Mouse (Mus musculus) hindbrain, embryonic 11.5 days (tissue): ENCODE measurements around the gene Tagln. TPM values are rescaled to one million over a fixed set of nuclear protein-coding genes. Genes with fewer than 3 reads are reported as not detected.
A peak's percentile ranks its signal among the peaks of the same experiment; 100 is the strongest.

Experiments
- ATAC-seq: fragments of 200-750 bp; cut with Nextera tagmentation; 2 replicates; pipeline ENCODE4 v1.8.0; 2017; ENCODE audit warnings: mild to moderate bottlenecking, moderate TSS enrichment, moderate library complexity; ENCODE audit not compliant: low FRiP score
- DNase-seq: peaks from one replicate; pipeline ENCODE4 v3.0.0-alpha.2; 2015; ENCODE audit warnings: low spot score
- H3K27ac ChIP-seq: fragments of 300-500 bp; sonication (generic); 2 replicates; pipeline ENCODE4 v1.5.1; 2014; ENCODE audit warnings: mild to moderate bottlenecking, low read depth, low read length
- H3K27me3 ChIP-seq: fragments of 300-500 bp; sonication (generic); 2 replicates; pipeline ENCODE4 v1.6.1; 2014; ENCODE audit warnings: mild to moderate bottlenecking, low read length, moderate library complexity, mixed read lengths; ENCODE audit not compliant: control insufficient read depth, insufficient read depth
- H3K36me3 ChIP-seq: fragments of 300-500 bp; sonication (generic); 2 replicates; pipeline ENCODE4 v1.6.1; 2014; ENCODE audit warnings: mild to moderate bottlenecking, low read length, moderate library complexity, mixed read lengths; ENCODE audit not compliant: control insufficient read depth, insufficient read depth
- H3K4me1 ChIP-seq: fragments of 300-500 bp; sonication (generic); replicated peaks from 2 replicates; pipeline ENCODE4 v1.6.1; 2014; ENCODE audit warnings: low read length, mixed read lengths; ENCODE audit not compliant: control insufficient read depth, insufficient read depth
- H3K4me2 ChIP-seq: fragments of 300-500 bp; sonication (generic); replicated peaks from 2 replicates; pipeline ENCODE4 v1.6.1; 2014; ENCODE audit warnings: mild to moderate bottlenecking, low read depth, low read length
- H3K4me3 ChIP-seq: fragments of 300-500 bp; sonication (generic); 2 replicates; pipeline ENCODE4 v1.5.1; 2014; ENCODE audit warnings: low read depth, low read length
- H3K9ac ChIP-seq: fragments of 300-500 bp; sonication (generic); 2 replicates; pipeline ENCODE4 v1.6.1; 2014; ENCODE audit warnings: low read depth, low read length
- H3K9me3 ChIP-seq: fragments of 300-500 bp; sonication (generic); 2 replicates; pipeline ENCODE4 v1.6.1; 2016; ENCODE audit warnings: low read length; ENCODE audit not compliant: control insufficient read depth
- WGBS: fragments of 180-500 bp; shearing (Covaris S2); extraction: QIAGEN DNeasy Blood & Tissue Kit; methylation state at CpG from one replicate; pipeline ENCODE4 v1.1.7; 2014; 5-methylcytosine and 5-hydroxymethylcytosine counted together
- polyA plus RNA-seq: library from polyadenylated mRNA; unstranded; fragments of >200 nt; fragmentation: Nextera tagmentation; extraction: Ambion mirVana; gene quantifications from 2 replicates; pipeline ENCODE4 v1.2.1, GENCODE M21; 2014

Tagln gene
- polyA plus RNA-seq, 1 experiment from 2014 or later = 28.8 TPM

- Histone ChIP-seq H3K9me3 (no peaks in the 10 kb centered on the region), H3K27ac (no peak overlapping the region), H3K4me3 (no peak overlapping the region), H3K9ac (no peak overlapping the region), H3K4me1 (no peaks in the 10 kb centered on the region), H3K36me3 (0 out of 2 replicates have a peak, but pooled peaks cover 2% of the 10 kb centered on the region), H3K4me2 (no peak overlapping the region), H3K27me3 (no peaks in the 10 kb centered on the region)
- 92% methylated on average over 16 of the region's 16 CpGs for WGBS
- ATAC-seq = no peak
- no peak for DNase-seq
These were observed 6.6 kb upstream of the Tagln start for GRCm38 (mm10) chr9:45942464-45942863.

- Histone ChIP-seq H3K27ac (no peak overlapping the region), H3K4me1 (no peaks in the 10 kb centered on the region), H3K4me2 (no peak overlapping the region), H3K9ac (no peak overlapping the region), H3K27me3 (no peaks in the 10 kb centered on the region), H3K36me3 (0 out of 2 replicates have a peak, but pooled peaks cover 2% of the 10 kb centered on the region), H3K9me3 (no peaks in the 10 kb centered on the region), H3K4me3 (no peak overlapping the region)
- WGBS = 64% methylated on average over 18 of the region's 18 CpGs
- no peak for ATAC-seq
- DNase-seq = no peak
These were observed 5.6 kb upstream of the Tagln start for GRCm38 (mm10) chr9:45941329-45941888.

GRCm38 (mm10) chr9:45939794-45940193 is 3.9 kb upstream of the Tagln start:
- 0 out of 2 replicates have a peak, but pooled peaks cover 3% of the 10 kb centered on the region for H3K4me1 ChIP-seq
- WGBS = 92% methylated on average over 6 of the region's 6 CpGs
- no peak overlapping the region for H3K4me2 ChIP-seq
- no peak overlapping the region for H3K9ac ChIP-seq
- no peaks in the 10 kb centered on the region for H3K27me3 ChIP-seq
- DNase-seq (no peak), ATAC-seq (no peak)
- H3K27ac ChIP-seq = no peak overlapping the region
- no peaks in the 10 kb centered on the region for H3K9me3 ChIP-seq
- no peak overlapping the region for H3K4me3 ChIP-seq
- H3K36me3 ChIP-seq = 0 out of 2 replicates have a peak, but pooled peaks cover 2% of the 10 kb centered on the region

DNA sequence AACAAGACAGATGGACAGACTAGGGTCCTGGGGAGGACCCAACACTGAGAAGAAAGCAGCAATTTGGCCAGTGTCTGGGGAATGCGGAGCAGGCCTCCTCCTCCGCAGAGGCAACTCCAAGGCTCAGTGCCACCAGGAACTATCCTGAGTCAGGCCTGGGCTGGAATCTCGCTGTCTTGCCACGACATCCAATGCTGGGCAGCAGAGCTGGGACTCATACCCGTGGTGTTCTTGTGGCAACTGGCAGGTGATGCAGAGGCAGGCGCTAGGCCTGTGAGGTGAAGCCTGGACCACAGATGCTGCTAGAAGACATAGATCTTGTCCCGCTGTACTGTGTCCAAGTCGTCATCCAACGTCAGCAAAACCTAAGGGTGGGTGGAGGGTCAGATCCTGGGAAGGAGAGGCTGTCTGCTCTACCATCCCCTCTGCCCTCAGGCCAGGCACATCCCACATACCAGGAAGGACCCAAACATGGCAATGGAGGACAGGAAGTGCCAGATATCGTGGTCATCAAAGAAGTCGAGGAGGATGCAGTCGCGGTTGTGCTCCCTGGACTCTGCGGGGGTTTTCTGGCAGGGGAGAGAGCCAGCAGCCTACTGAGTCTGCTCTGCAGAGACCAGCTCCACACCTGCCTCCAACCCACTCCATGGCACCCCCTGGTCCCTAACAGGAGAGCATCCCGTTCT is 3.2 kb upstream of the Tagln start:
- 0 out of 2 replicates have a peak, but pooled peaks cover 2% of the 10 kb centered on the region for H3K36me3 ChIP-seq

DNA sequence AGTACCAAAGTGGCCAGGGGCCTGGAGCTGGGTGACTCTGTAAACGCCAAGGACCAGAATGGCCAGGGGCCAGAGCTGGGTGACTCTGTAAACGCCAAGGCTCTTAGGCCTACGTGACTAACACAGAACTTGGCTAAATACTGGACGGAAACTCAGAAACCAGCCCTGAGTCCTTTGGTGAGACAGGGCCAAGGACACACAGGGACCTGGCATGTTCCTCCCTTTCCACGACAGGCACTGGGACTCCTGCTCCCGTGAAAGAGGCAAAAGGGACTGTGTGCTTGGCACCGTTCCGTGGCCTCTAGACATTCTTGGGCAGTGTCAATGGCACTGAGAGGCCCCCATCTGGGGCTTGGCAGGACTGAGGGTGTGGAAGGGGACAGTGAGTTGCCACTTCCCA is 2.2 kb upstream of the Tagln start:
- H3K27me3 ChIP-seq = no peaks in the 10 kb centered on the region
- H3K4me2 ChIP-seq = no peak overlapping the region
- ATAC-seq = no peak
- 0 out of 2 replicates have a peak, but pooled peaks cover 2% of the 10 kb centered on the region for H3K36me3 ChIP-seq
- H3K9ac ChIP-seq = no peak overlapping the region
- 0 out of 2 replicates have a peak, but pooled peaks cover 3% of the 10 kb centered on the region for H3K4me1 ChIP-seq
- no peaks in the 10 kb centered on the region for H3K9me3 ChIP-seq
- WGBS = 91% methylated on average over 8 of the region's 8 CpGs
- no peak overlapping the region for H3K27ac ChIP-seq
- no peak for DNase-seq
- H3K4me3 ChIP-seq = no peak overlapping the region

More for the DNA sequence above, 3.2 kb upstream of the Tagln start:
- Histone ChIP-seq H3K4me3 (no peak overlapping the region), H3K27me3 (no peaks in the 10 kb centered on the region), H3K9ac (no peak overlapping the region), H3K27ac (no peak overlapping the region), H3K4me2 (no peak overlapping the region), H3K4me1 (0 out of 2 replicates have a peak, but pooled peaks cover 3% of the 10 kb centered on the region), H3K9me3 (no peaks in the 10 kb centered on the region)
- 90% methylated on average over 15 of the region's 15 CpGs for WGBS
- no peak for ATAC-seq
- DNase-seq = no peak

GRCm38 (mm10) chr9:45936883-45937282 is 1.0 kb upstream of the Tagln start:
- H3K9ac ChIP-seq = no peak overlapping the region
- no peak overlapping the region for H3K27ac ChIP-seq
- no peak overlapping the region for H3K4me2 ChIP-seq
- 0 out of 2 replicates have a peak, but pooled peaks cover 3% of the 10 kb centered on the region for H3K4me1 ChIP-seq
- no peaks in the 10 kb centered on the region for H3K36me3 ChIP-seq
- H3K4me3 ChIP-seq = no peak overlapping the region
- H3K9me3 ChIP-seq = no peaks in the 10 kb centered on the region
- whole genome bisulfite sequencing = 29% methylated on average over 3 of the region's 3 CpGs
- no peaks in the 10 kb centered on the region for H3K27me3 ChIP-seq
- ATAC-seq (no peak), DNase-seq (peak; percentile 65)

DNA sequence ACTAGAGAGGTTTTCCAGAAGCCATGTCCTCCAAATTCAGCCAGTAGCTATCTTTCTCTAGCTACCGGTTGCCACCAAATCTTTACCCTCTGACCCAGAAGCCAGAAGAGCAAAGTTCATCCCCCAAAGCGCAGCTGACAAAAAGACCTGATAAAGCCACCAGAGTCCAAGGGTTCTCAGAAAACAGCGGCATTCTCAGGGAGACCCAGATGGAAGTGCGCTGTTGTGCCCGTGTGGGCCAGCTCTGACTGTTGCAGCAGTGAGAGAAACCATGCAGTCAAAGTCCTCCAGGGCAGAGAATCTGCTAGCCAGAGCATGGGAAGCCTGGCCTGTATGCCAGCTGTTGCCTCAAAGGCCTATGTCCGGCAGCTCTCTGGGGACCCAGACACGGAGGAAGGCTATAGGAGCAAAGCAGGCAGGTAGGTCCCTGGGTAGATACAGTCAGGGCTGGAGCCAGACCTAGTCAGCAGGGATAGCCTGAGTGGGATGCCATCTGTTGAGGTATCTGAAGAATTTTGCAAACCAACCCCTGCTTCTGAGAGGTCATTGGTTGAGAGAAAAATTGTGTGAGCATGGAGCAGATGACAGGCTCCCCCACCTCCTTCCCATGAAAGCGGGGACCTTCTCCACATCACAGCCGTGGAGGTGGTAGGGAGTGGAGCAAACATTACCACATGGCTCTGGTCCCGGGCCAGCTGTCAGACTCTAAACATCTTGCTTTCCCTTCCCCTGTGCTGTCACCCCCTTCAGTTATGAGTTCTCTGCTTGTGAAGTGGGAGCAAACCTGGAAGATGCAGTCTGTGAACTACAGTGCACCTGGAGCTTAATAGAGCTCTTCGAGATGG is 3.1 kb downstream of the Tagln start:
- no peak overlapping the region for H3K27ac ChIP-seq
- no peaks in the 10 kb centered on the region for H3K27me3 ChIP-seq
- H3K9ac ChIP-seq = no peak overlapping the region
- ATAC-seq (no peak), DNase-seq (no peak)
- H3K4me3 ChIP-seq = no peak overlapping the region
- H3K36me3 ChIP-seq = no peaks in the 10 kb centered on the region; the same call in 1 of the 2 replicates
- no peak overlapping the region for H3K4me2 ChIP-seq
- 75% methylated on average over 11 of the region's 11 CpGs for WGBS
- H3K9me3 ChIP-seq = no peaks in the 10 kb centered on the region
- 0 out of 2 replicates have a peak, but pooled peaks cover 3% of the 10 kb centered on the region for H3K4me1 ChIP-seq

- no peaks in the 10 kb centered on the region; the same call in 1 of the 2 replicates for H3K36me3 ChIP-seq
- WGBS = 62% methylated on average over 1 of the region's 1 CpGs
- H3K4me1 ChIP-seq = 0 out of 2 replicates have a peak, but pooled peaks cover 3% of the 10 kb centered on the region
- no peak overlapping the region for H3K4me2 ChIP-seq
- no peaks in the 10 kb centered on the region for H3K27me3 ChIP-seq
- ATAC-seq (no peak), DNase-seq (no peak)
- H3K9me3 ChIP-seq = no peaks in the 10 kb centered on the region
- H3K27ac ChIP-seq = no peak overlapping the region
- no peak overlapping the region for H3K4me3 ChIP-seq
- H3K9ac ChIP-seq = no peak overlapping the region
These were observed 3.9 kb downstream of the Tagln start for GRCm38 (mm10) chr9:45931958-45932357.
